Mouse (Mus musculus) ES-E14 (cell line): ENCODE data around the gene Lasp1.

Experiments used
- CHD2 ChIP-seq: IDR thresholded peaks from 2 replicates; pipeline ENCODE4 v1.6.1; 2014; ENCODE audit warnings: mild to moderate bottlenecking, low read depth, low read length, inconsistent platforms
- HCFC1 ChIP-seq: IDR thresholded peaks from 2 replicates; pipeline ENCODE4 v1.6.1; 2012; ENCODE audit warnings: low read length, inconsistent platforms, borderline replicate concordance; ENCODE audit not compliant: insufficient read depth
- ZC3H11A ChIP-seq: IDR thresholded peaks from 2 replicates; pipeline ENCODE4 v1.6.1; 2012; ENCODE audit warnings: low read depth, mild to moderate bottlenecking, inconsistent platforms, low read length, borderline replicate concordance
- ZNF384 ChIP-seq: IDR thresholded peaks from 2 replicates; pipeline ENCODE4 v1.6.1; 2012; ENCODE audit warnings: low read depth, low read length, inconsistent platforms

- no peak for TF ChIP-seq ZNF384
- TF ChIP-seq HCFC1, result no peak
- TF ChIP-seq ZC3H11A, result no peak
- no peak for TF ChIP-seq CHD2
These were observed 40.1 kb downstream of the Lasp1 start for GRCm38 (mm10) chr11:97838779-97839440.
